Mouse (Mus musculus) brain, embryonic 14.5 days (tissue): ENCODE results near the gene Epha7.

Experiments used
- CTCF ChIP-seq: fragments of 200-500 bp; IDR thresholded peaks from 2 replicates; pipeline ENCODE4 v1.5.1; 2012; ENCODE audit warnings: inconsistent platforms, mild to moderate bottlenecking, moderate library complexity, borderline replicate concordance; ENCODE audit not compliant: insufficient read depth, insufficient read length; ENCODE audit errors: extremely low read depth
- POLR2A ChIP-seq: fragments of 200-500 bp; IDR thresholded peaks from 2 replicates; pipeline ENCODE4 v1.6.1; 2012; ENCODE audit warnings: mild to moderate bottlenecking, inconsistent platforms, borderline replicate concordance; ENCODE audit not compliant: poor library complexity, insufficient read depth, insufficient read length, severe bottlenecking; ENCODE audit errors: extremely low read depth

- TF ChIP-seq POLR2A (no peak), CTCF (peak; percentile 45; the same call in 1 of the 2 replicates)
Observed at GRCm38 (mm10) chr4:28808800-28809199, 4.1 kb upstream of the Epha7 start.
